Mouse (Mus musculus) retina, postnatal 7 days (tissue): Measurements from ENCODE around the gene Mob1a.
"Not testable (repeated sequence)": the region's sequence is repeated elsewhere in the genome, so short reads cannot be mapped to it uniquely, and the experiment has no call there.

Experiments used
- DNase-seq: peaks from one replicate; pipeline ENCODE4 v3.0.0-alpha.2; 2012; ENCODE audit warnings: low read depth, low spot score

Gene Mob1a

DNA sequence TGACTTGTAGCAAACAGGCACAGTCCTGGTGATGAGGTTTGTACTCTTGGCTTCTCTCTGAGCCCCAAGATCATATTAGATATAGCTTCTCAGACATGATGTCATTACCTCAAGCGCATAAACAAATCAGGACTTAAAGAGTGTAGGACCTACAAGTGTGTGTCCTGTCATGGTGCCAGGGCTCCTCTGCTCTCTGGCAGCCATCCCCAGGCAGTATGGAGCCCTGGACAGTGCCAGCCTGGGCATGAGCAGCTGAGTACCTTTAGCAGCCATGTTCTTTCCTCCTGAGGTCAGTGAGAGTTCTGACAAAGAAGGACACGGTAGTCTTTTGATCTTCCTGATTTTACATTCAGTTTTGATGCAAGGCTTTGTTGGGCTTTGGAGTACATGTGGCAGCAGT lies 17.1 kb downstream of the Mob1a start:
- DNase-seq: no peak

DNA sequence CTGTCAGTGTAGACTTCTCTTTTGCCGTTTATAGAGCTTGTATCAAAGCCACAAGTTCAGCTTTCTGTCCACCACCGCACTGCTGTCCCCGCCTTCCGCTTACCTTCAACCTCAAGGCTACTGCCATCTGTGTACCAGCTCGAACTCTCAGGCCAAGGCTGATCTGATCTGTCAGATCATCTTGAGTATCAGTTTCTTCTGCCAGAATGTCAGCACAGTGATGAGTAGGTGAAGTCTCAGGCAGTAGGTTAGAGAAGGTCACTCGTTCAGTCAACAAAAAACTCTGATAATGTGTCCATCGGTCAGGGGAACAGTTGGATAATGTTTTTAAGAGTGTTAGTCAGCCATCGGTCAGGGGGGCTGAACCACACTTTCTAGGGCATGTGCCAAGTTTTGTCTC lies 19.5 kb downstream of the Mob1a start:
- DNase-seq: not testable (repeated sequence)

DNA sequence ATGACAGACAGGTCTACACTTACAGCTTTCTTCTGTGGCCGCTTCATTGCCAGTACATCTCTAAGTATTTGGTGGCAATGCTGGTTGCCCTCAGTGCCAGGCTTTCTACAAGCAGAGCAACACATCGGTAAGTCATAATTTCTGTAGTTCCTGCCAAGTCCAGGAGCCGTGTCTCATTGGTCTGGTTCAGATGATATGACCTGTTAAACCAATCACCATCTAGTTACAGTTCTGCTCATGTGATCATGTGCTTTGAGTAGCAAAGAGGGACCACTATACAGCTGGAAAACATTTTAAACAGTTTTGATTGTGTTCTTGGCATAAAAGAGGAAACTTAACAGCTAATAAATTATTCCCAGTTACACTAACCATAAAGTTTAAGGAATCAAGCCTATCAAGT lies 22.1 kb downstream of the Mob1a start:
- DNase-seq: no peak

DNA sequence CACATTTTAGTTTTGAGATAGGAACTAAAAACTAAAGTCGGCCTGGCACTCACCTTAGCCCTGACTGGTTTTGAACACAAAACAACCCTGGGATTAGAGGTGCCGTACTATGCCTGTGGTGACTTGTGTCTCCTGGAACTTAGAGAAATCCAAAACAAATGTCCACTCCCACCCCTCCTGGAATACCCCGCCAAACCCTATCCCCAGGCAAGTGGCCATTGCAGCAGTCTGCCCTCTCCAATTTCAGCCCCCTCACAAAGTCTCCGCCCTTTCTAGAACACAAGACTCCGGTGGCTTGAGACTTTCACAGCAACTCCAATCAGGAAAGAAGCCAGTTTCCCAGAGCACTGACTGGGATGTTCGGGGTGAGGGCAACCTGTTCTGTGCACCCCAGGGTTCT lies 23.1 kb downstream of the Mob1a start, which contains the start of gene Bola3:
Bola3 (plus strand) TSS at position 275 of the 400 bp plus-strand sequence.
- no peak for DNase-seq

DNA sequence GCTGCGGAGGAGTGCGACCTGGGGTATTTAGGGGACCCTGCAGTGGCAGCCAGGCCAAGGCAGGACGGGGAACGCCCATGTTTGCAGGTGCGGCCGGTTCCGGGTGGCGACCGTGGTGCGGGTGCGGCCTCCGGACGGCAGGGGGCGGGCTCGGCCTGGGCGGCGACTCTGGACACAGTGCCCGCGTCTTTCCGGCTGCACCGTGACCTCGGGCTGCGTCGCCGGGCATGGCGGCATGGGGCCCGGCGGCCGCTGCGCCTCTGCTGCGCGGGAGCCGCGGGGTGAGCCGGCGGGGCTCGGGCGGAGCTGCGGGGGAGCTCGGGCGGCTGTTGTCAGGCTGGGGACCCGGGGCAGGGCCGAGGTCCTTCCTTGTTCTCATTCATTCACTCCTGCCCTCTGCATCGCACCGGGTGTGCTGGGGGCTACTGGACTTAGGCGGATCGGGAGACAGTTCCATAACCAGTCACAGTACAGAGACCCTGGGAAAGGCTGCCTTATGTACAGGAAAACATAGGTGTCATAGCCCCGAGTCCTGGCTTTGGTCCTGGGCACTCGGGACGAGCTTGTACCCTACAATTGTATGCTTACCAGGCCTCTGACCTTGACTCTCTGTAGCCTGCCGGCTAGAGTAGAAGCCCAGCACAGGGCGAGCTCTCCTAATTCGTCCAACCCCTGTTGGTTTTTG lies 23.6 kb downstream of the Mob1a start:
- DNase-seq: peak; percentile 69

DNA sequence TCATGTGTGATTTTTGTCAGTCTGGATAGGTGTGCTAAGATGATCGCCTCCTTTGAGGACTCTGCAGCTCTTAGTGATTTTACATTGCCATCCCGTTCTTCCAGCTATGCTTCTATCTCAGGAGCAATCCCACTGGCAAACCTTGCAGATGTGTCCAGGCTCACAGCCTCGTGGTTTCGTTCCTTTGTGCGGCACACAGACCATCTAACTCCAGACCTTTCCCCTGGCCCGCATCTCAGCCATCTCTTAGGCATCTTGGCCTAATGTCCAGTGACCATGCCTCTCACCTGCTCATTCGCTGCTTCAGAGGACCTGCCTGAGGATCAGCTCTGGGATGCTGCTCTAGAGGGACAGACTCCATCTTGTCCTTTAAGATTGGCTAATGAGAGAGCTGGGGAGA lies 24.4 kb downstream of the Mob1a start:
- DNase-seq: no peak

DNA sequence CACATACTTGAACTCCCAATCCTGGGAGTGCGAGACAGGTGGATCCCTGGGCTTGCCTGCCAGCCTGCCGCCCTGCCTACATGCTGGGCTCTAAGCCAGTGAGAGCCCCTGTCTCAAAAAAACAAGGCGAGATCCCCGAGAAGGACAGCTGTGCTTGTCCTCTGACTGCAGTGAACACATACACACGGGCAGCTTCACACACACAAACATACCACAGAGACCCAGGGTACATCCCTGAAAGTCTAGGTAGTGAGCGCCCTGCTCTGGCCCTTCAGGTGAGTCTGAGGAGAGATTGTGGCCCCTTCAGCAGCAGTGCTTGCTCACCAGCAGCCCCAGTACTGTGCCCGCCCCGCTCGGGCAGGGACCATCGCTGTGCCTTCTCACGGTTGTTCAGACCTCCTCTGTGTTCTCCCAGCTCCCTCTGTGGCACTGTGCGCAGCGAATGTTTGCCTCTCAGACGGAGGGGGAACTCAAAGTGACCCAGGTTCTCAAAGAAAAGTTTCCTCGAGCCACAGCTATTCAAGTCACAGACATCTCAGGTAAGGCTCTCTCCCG lies 25.1 kb downstream of the Mob1a start:
- no peak for DNase-seq

DNA sequence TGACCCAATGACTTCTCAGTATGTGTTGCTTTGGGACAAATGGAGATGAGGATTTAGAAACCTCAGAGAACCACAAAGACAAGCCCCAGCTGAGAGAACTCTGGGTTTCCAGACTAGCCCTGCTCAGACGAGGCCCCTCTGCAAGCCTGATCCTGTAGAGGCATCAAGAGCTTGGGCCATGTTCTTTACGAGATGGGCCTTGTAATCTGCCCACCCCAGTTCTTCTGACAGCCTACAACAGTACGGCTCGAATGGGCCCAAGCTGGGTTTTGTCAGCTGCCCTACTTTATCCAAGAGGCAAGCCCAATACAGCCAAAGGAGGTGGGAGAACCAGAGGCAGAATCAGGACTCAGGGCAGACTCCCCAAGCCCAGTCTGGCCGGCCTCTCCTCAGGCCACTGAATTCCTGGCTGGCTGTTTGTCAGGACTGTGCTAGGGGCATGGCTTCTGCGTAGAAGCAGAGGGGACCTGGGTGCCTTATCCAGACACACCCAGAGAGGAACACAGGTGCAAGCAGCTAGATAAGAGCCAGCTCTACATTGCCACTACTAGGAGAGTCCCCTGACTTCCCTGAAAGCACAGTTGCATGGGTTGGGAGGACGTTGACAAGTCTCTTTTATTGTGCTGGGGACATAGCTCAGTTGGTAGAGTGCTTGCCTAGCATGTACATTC lies 25.8 kb downstream of the Mob1a start:
- DNase-seq: no peak

DNA sequence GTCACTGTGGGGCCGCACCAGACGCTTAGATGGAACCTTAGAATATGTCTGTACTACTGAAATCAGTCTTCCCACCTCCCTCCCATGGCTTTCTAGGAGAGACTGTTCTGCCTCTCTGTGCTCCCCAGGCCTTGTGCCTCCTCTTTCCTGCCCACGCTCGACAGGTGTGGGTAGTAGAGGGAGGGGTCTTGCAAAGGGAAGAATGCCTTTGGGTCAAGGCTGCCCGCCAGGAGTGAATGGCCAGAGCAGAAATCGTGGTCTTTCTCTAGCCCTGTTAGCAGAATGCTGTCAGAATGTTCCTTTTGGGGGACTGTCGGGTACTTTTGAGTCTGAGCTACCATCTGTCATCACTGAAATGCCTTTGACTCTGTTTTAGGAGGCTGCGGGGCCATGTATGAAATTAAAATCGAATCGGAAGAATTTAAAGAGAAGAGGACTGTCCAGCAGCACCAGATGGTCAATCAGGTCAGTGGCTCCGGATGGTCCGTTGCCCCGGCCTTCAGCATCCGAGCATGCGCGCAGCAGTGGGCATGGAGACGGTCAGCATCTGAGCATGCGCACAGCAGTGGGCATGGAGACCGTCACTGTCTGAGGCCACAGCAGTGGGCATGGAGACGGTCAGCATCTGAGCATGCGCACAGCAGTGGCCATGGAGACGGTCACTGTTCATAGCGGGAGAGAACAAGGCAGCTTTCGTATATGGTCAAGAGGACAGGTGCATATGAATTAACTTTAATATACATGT lies 27.0 kb downstream of the Mob1a start:
- no peak for DNase-seq

DNA sequence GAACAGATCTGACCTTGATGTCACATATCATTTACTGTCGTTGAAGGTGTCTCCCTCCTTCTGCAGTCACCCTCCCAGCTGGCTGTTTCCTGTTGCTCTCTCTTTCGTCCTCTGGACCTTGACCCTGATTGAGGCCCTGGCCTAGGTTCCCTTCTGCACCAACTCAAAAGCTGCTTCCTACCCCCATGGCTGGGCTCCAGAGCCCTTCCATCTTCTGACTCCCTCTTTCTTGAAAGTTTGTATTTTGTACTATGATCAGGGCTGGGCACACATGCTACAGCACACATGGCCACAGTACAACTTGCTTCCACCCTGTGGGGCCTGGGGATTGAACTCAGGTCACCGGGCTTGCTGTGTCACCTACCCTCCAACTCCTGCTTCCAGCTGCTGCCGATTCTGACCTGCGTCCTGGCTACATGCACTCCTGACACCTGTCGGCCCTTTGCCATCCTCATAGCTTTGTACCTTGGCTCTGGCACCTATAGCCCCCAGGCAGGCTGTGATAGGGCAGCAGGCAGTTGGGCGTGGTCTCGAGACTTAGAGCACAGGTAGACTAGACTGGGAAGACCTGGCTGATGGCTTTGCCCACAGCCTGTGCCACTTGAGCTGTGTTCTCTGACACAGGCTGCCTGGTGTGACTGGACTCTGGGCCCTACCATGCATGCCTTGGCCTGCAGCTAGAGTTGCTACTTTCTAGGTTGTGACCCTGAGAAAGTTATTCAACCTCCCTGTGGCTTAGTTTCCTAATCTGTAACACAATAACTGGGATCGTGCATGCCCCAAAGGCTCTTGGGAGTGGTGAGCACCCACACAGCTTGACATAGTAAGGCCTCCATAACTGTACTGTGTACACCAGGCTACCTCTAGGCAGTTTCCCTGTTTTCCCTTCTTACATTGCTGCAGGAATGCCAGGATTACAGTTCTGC lies 29.3 kb downstream of the Mob1a start:
- DNase-seq: no peak

DNA sequence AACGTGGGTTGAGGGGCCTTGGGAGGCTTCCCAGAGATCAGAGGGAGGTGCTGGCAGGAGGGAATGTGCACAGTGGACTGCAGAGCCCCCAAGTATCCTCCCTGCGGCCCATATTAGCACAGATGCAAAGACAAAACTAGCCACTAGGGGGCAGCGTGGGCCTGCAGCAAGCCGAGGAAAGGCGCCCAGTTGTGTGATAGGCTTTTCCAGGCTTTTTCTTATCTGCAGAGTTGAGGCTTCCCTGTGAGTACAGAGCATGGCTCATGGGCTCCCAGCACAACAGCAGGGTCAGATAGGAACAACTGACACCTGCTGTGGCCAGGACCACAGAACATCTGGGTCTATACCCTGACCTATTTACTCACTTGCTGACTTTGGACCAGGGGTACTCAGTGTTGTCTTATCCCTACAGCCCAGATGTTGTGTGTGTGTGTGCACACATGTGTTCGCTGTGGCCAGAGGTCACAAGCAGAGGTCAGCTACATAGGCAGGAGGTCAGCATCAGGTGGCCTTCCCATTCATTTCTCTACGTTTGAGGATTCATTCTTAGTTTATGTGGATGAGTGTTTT lies 30.8 kb downstream of the Mob1a start:
- peak; percentile 74 for DNase-seq

DNA sequence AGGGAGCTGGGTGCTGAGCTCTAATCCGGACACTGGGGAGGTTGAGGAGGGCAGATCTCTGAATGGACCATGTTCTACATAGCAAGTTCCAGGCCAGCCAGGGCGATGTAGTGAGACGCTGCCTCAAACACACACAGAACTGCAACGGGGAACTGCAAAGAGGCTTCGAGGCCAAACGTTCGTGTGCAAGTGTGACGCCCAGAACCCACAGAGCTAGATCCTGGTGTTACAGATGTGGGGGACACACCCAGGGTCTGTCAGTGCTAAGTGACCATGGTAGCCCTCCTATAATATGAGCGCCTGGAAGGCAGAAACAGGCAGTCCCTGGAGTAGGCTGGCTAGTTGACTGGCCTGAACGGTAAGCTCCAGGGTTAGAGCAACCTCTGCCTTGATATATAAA lies 31.6 kb downstream of the Mob1a start:
- no peak for DNase-seq

DNA sequence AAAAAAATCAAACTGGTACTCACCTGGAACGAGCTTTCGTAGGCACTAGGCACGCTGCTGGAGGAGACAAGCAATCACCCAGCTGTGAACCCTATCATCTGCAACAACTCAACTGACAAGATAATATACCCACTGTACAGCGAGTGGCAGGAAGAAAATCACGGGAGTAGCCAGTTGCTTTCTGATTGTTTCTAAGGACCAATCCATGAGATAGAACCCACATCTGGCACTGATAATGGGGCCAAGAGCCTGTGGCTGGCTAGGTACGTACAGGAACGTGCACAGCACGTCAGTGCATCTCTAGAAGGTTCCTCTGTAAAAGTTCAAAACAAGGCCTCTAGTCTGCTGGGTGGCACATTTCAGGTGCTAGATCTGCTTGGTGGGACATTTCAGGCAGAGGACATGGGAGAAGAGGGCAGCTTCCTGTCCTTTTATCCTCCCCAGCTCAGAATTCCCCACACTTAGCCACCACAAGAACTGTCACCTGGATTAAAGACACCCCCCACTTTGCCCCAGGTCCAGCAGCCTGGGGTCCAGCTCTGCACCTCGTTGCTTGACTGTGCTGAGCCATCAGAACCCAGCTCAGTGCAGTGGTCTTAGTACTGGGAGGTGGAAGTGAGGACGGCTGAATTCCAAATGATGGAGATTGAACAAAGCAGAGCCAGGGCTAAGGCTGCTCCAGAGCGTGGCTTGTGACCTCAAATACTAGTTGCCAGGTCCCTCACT lies 35.9 kb downstream of the Mob1a start:
- no peak for DNase-seq

DNA sequence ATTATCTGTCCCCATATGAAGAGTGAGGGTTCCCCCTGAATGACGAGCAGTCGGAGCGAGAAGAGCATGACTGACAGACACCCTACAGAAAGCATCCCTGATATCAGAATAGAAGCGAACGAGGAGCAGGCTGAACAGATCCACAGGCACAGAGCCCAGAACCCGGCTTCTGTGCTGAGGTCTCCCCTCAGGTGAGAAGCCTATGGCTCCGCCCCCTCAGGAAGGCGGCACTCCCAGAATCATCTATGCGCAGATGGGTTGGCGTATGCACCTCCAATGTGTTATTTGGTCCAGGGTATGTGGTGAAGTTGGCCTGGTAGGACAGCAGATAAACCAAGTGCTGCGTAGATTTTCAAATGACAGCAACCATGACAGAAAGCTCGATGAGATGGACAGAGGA lies 37.3 kb downstream of the Mob1a start:
- DNase-seq: no peak

DNA sequence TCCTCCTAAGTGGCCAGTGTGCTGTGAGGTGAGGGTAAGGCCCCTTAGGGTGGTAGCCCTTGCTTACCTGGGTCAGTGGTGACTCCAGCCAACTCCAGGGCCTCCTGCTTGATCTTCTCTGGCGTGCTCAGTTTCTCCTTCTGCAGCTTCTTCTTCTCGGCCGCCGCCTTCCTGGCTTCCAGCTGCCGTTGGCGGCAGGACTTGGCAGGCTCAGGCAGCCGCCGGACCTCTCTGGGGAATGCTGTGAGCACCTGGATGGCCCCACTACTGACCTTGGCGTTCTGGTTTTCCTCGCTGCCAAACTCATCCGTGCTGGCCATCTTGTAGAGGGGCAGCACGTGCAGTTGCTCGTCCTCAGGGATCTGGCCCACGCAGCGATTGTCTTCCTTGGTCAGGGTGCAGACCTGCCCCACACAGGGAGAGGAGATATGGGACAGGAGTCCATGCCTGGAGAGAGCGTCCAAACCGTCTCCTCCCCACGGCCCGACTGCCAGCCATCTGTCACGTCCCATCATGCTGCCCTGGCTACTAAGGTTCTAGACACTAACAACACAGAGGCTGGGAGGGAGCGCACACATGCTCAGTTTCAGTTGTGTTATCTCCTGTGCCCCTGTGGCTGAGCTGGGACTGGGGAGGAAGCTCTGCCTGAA lies 44.6 kb downstream of the Mob1a start:
- DNase-seq: no peak

DNA sequence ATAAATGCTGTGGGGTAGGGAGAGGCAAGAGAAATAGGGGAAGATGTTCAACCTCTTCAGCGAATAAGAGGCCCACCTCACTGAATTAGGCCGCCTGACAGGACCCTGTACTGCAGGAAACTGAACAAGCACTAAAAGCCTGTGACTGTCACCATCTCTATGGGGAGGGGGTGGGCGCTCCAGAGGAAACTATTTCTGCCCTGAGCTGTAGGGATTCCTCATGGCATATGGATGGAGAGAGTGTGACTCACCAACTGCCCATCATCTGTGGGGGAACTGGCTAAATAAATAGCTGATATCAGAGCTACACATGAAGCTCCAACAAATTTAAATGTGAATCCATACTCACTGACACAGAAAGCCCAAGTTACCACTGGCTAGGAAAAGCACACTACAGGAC lies 45.5 kb downstream of the Mob1a start:
- no peak for DNase-seq

DNA sequence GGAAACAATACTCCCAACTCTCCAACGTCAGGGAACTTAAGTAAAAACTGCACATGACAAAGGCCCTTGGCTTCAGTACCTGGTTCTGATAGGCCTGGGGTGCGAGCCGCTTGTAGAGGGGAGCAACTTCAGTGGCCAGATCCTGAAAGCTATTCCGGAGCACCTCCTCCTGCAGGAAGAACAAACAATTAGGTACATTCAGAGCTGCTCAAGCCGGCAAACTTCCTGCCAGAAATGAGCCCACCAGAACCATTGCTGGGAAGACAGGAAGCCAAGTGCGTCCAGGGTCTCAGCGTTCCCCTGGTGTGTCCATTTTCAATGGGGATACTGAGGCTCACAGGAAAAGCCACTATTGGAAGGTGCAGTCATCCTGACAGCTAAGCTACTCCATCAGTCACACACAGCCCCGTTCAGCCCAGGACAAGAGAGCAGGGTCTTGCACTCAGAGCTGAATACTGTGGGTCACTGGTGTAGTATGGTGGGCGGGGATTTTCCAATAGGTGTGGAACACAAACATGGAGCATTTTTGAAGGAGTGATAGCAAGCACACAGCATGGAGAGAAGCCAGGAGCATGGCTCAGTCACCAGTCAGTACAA lies 48.0 kb downstream of the Mob1a start:
- no peak for DNase-seq

DNA sequence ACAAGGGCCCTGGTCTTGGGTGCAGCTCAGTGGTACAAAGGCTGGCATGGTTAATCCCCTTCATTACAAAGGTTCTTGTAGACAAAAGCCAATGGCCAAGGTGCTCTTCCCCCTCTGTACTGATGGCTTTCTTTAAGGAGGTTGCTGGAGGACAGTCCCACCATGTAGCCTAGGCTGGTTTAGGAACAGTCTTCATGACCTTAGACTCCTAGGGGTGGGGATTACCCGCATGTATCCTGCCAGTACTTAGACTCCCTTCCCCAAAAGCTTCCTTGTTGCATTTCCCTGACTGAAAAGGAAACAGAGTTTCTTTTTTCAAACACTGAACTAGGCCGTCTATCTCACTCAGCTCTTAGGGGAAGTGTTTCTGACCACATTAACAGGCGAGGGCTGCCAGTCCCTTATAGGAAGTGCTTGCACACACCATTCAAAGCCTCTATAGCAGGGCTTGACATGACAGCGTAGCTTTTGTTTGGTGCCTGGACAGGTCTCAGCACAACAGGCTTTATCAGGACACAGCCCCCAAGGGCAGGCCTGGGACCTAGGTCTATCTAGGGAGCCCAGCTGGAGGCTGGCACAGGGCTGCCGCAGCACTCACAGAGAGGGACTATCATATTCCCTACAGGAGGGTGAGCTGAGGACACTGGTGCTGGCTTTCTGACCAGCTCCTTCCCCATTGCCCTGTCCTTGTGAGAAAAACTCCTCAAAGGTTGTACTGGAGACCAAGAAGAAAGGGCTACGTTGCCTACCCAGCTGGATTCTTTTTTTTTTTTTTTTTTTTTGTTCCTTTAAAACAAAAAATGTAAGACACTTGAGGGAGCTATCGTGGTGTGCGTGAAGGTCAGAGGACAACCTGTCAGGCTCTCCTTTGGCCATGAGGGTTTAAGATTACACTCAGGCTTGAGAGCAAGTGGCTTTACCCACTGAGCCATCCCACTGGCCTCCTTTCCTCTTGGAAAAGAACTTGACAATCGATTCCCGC lies 56.0 kb downstream of the Mob1a start:
- DNase-seq: no peak
